8 mouse cellular contexts compared by ENCODE assay signal in the genomic region with DNA sequence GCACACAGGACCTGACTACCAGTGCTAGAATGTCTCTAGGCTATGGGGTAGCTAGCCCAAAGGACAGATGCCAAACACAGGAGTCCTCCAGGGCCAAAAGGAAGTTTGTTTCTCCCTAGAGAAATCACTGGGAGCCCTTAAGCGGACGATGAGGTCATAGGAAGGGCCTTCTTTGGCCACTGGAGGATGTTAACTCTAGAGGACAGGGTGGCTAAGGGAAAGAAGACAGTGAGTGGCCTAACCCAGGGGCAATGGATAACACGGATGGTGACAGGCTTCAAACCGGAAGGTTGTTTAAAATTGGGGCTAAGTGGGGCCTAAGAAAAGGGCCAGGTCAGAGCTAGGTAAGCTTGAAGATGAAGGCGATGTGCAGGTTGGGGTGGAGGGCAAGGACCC. TPM values are rescaled to one million over a fixed set of nuclear protein-coding genes. Genes with fewer than 3 reads are reported as not detected.
DNase-seq lines count a peak whose midpoint lies in the region; ATAC-seq lines count a peak whose summit lies in the region.

No protein-coding gene starts in this region.

- H3K9me3 ChIP-seq in kidney, embryonic 14.5 days (ENCODE audit: control insufficient read depth, low read length) = no peaks in the 10 kb centered on the region
- H3K9me3 ChIP-seq in embryonic facial prominence, embryonic 11.5 days (replicated peaks; ENCODE audit: control insufficient read depth, low read length) = no peaks in the 10 kb centered on the region
- no peaks in the 10 kb centered on the region for H3K9me3 ChIP-seq in lung, embryonic 15.5 days

- peak overlapping the region; percentile 54 for H3K4me3 ChIP-seq in kidney, embryonic 14.5 days (ENCODE audit: low read length)
- H3K4me3 ChIP-seq in embryonic facial prominence, embryonic 11.5 days (ENCODE audit: low read depth, low read length) = peak overlapping the region; percentile 42
- H3K4me3 ChIP-seq in lung, embryonic 15.5 days = peak overlapping the region; percentile 53

- H3K4me1 ChIP-seq in kidney, embryonic 14.5 days (ENCODE audit: control insufficient read depth, insufficient read depth, low read length) = peaks cover 13% of the 10 kb centered on the region; the same call in 1 of the 2 replicates
- no peaks in the 10 kb centered on the region; the same call in 1 of the 2 replicates for H3K4me1 ChIP-seq in embryonic facial prominence, embryonic 11.5 days (ENCODE audit: control insufficient read depth, insufficient read depth, low read length)
- peaks cover 15% of the 10 kb centered on the region for H3K4me1 ChIP-seq in lung, embryonic 15.5 days

- H3K27me3 ChIP-seq in kidney, embryonic 14.5 days (ENCODE audit: control insufficient read depth, insufficient read depth, low read length) = no peaks in the 10 kb centered on the region
- H3K27me3 ChIP-seq in embryonic facial prominence, embryonic 11.5 days (ENCODE audit: control insufficient read depth, insufficient read depth, low read length) = no peaks in the 10 kb centered on the region
- no peaks in the 10 kb centered on the region for H3K27me3 ChIP-seq in lung, embryonic 15.5 days

- 28% methylated on average over 5 of the region's 5 CpGs for WGBS in kidney, embryonic 14.5 days
- WGBS in embryonic facial prominence, embryonic 11.5 days = 24% methylated on average over 5 of the region's 5 CpGs
- WGBS in lung, embryonic 15.5 days = 16% methylated on average over 5 of the region's 5 CpGs

- ATAC-seq in kidney, embryonic 14.5 days (ENCODE audit: low FRiP score, low TSS enrichment) = no peak; the same call in 1 of the 2 replicates
- ATAC-seq in embryonic facial prominence, embryonic 11.5 days (replicated peaks; ENCODE audit: insufficient number of reproducible peaks, low FRiP score, low TSS enrichment, low read depth) = no peak
- peak; percentile 4; the same call in 1 of the 2 replicates for ATAC-seq in lung, embryonic 15.5 days (ENCODE audit: borderline replicate concordance, extremely low read depth, low FRiP score, low TSS enrichment)

- peak overlapping the region; percentile 61; the same call in 1 of the 2 replicates for H3K9ac ChIP-seq in kidney, embryonic 14.5 days (ENCODE audit: low read depth, low read length)
- H3K9ac ChIP-seq in embryonic facial prominence, embryonic 11.5 days (replicated peaks; ENCODE audit: low read length) = peak overlapping the region; percentile 53
- H3K9ac ChIP-seq in lung, embryonic 15.5 days = peak overlapping the region; percentile 49

- H3K27ac ChIP-seq in kidney, embryonic 14.5 days (ENCODE audit: low read depth, low read length) = peak overlapping the region; percentile 60; the same call in 1 of the 2 replicates
- no peak overlapping the region for H3K27ac ChIP-seq in embryonic facial prominence, embryonic 11.5 days (replicated peaks; ENCODE audit: low read depth, low read length)
- H3K27ac ChIP-seq in lung, embryonic 15.5 days = peak overlapping the region; percentile 68

- no peaks in the 10 kb centered on the region for H3K36me3 ChIP-seq in kidney, embryonic 14.5 days (ENCODE audit: control insufficient read depth, insufficient read depth, low read length)
- H3K36me3 ChIP-seq in embryonic facial prominence, embryonic 11.5 days (replicated peaks; ENCODE audit: control insufficient read depth, insufficient read depth, low read depth, low read length) = no peaks in the 10 kb centered on the region
- H3K36me3 ChIP-seq in lung, embryonic 15.5 days = no peaks in the 10 kb centered on the region

- DNase-seq in kidney, postnatal 14 days = no peak
- no peak for DNase-seq in embryonic facial prominence, embryonic 11.5 days (ENCODE audit: low spot score)
- peak; percentile 23 for DNase-seq in heart, postnatal 4 days
- peak; percentile 14 for DNase-seq in testis, postnatal 14 days (ENCODE audit: low spot score)
- DNase-seq in ovary, adult 18-20 months (ENCODE audit: low spot score) = no peak
- DNase-seq in Muller cell, postnatal 12 days (ENCODE audit: inconsistent ontology term) = no peak

- peak overlapping the region; percentile 75 for H3K4me2 ChIP-seq in kidney, embryonic 14.5 days (replicated peaks; ENCODE audit: low read depth, low read length)
- peak overlapping the region; percentile 76 for H3K4me2 ChIP-seq in embryonic facial prominence, embryonic 11.5 days (ENCODE audit: low read depth, low read length)
- H3K4me2 ChIP-seq in lung, embryonic 15.5 days = peak overlapping the region; percentile 89

RNA-seq across cellular contexts. Expression of a gene that starts 24.2 kb away (rescaled TPM):
- 76.9 and 99.8 TPM in 2 replicates for polyA plus RNA-seq in kidney, embryonic 14.5 days (2014; fragmentation: Nextera tagmentation; extraction: Ambion mirVana)
- polyA plus RNA-seq in embryonic facial prominence, embryonic 11.5 days (2014; fragmentation: Nextera tagmentation; extraction: Ambion mirVana) = 97.6 and 100.0 TPM in 2 replicates
- 10 to 100 TPM; 19.7 to 22.6 TPM for total RNA-seq in heart, postnatal 4 days (2021)
- polyA plus RNA-seq in lung, embryonic 15.5 days (2015; fragmentation: Nextera tagmentation; extraction: Ambion mirVana) = 61.9 and 62.3 TPM in 2 replicates

RNA-seq across cellular contexts. Expression of a gene that starts 32.0 kb away (rescaled TPM):
- 1.3 and 1.9 TPM in 2 replicates for polyA plus RNA-seq in kidney, embryonic 14.5 days (2014; fragmentation: Nextera tagmentation; extraction: Ambion mirVana)
- polyA plus RNA-seq in embryonic facial prominence, embryonic 11.5 days (2014; fragmentation: Nextera tagmentation; extraction: Ambion mirVana) = 3.5 and 3.7 TPM in 2 replicates
- total RNA-seq in heart, postnatal 4 days (2021) = under 1 TPM; 0.16 to 0.21 TPM
- 0.29 TPM in 2 replicates for polyA plus RNA-seq in lung, embryonic 15.5 days (2015; fragmentation: Nextera tagmentation; extraction: Ambion mirVana)

Comparison
In these comparisons a context has a peak if more than half of its experiments do, and no peak if none do; other contexts are left out.
1. DNase-seq: peak in heart, postnatal 4 days (single experiment) and testis, postnatal 14 days (single experiment); none in kidney, postnatal 14 days (single experiment), embryonic facial prominence, embryonic 11.5 days (single experiment), ovary, adult 18-20 months (single experiment) and Muller cell, postnatal 12 days (single experiment).
2. Peak in every context shown above with its lines, with median percentiles within 50 percentile points of each other: H3K4me2 ChIP-seq, H3K4me3 ChIP-seq and H3K9ac ChIP-seq.